Comparison of ENCODE assay signal across 15 mouse cellular contexts in genomic region chr3:66033346-66033745, GRCm38 (mm10).
DNase-seq lines count a peak whose midpoint lies in the region; ATAC-seq lines count a peak whose summit lies in the region.
"Had no signal": no experiment of that assay in that cellular context is flagged by ENCODE, and none has a peak within 500 bp of the region (broad histone marks: within the 10 kb centered on the region; RNA-seq: fewer than 3 reads in every experiment).

No protein-coding gene starts in this region.

- H3K9me3 ChIP-seq in hindbrain, embryonic 16.5 days (ENCODE audit: control insufficient read depth, low read length) = no peaks in the 10 kb centered on the region
- no peaks in the 10 kb centered on the region for H3K9me3 ChIP-seq in hindbrain, embryonic 13.5 days
- H3K9me3 ChIP-seq: forebrain, embryonic 12.5 days; hindbrain, embryonic 15.5 days had no signal

- H3K27me3 ChIP-seq in hindbrain, embryonic 16.5 days (replicated peaks; ENCODE audit: control insufficient read depth, insufficient read depth, low read length) = no peaks in the 10 kb centered on the region
- no peaks in the 10 kb centered on the region for H3K27me3 ChIP-seq in hindbrain, embryonic 13.5 days
- H3K27me3 ChIP-seq: forebrain, embryonic 12.5 days; hindbrain, embryonic 15.5 days had no signal

- H3K36me3 ChIP-seq in hindbrain, embryonic 16.5 days (ENCODE audit: control insufficient read depth, insufficient read depth, low read length) = no peaks in the 10 kb centered on the region
- H3K36me3 ChIP-seq in hindbrain, embryonic 13.5 days = no peaks in the 10 kb centered on the region
- H3K36me3 ChIP-seq: forebrain, embryonic 12.5 days; hindbrain, embryonic 15.5 days had no signal

- H3K4me1 ChIP-seq in hindbrain, embryonic 16.5 days (ENCODE audit: control insufficient read depth, insufficient read depth, low read depth, low read length) = no peaks in the 10 kb centered on the region
- H3K4me1 ChIP-seq in hindbrain, embryonic 13.5 days (replicated peaks) = no peaks in the 10 kb centered on the region
- H3K4me1 ChIP-seq: forebrain, embryonic 12.5 days; hindbrain, embryonic 15.5 days had no signal

- ATAC-seq in hindbrain, embryonic 16.5 days = peak; percentile 42; the same call in 1 of the 2 replicates
- no peak for ATAC-seq in hindbrain, embryonic 13.5 days (ENCODE audit: low FRiP score)

- H3K4me3 ChIP-seq in hindbrain, embryonic 16.5 days (ENCODE audit: low read length) = no peak overlapping the region
- H3K4me3 ChIP-seq in hindbrain, embryonic 13.5 days = no peak overlapping the region
- H3K4me3 ChIP-seq: forebrain, embryonic 12.5 days; hindbrain, embryonic 15.5 days had no signal

- H3K9ac ChIP-seq in hindbrain, embryonic 16.5 days (ENCODE audit: low read depth, low read length) = no peak overlapping the region
- no peak overlapping the region for H3K9ac ChIP-seq in hindbrain, embryonic 13.5 days
- H3K9ac ChIP-seq: forebrain, embryonic 12.5 days; hindbrain, embryonic 15.5 days; liver, embryonic 14.5 days had no signal

- no peak overlapping the region for H3K4me2 ChIP-seq in hindbrain, embryonic 16.5 days (ENCODE audit: low read length)
- no peak overlapping the region for H3K4me2 ChIP-seq in hindbrain, embryonic 13.5 days
- H3K4me2 ChIP-seq: forebrain, embryonic 12.5 days; hindbrain, embryonic 15.5 days had no signal

- peak; percentile 34 for DNase-seq in adrenal gland, postnatal 14 days
- DNase-seq in adrenal gland, adult 18-20 months (ENCODE audit: low spot score in 2 of 2) = no peak
- peak; percentile 19 for DNase-seq in 3134 (ENCODE audit: extremely low read depth, insufficient read length, low spot score)
- DNase-seq in fat pad, adult 2 months (ENCODE audit: extremely low read depth, low read depth, low spot score) = peak; percentile 83
- DNase-seq in right cerebral cortex, postnatal 25 days = no peak
- no peak for DNase-seq in thymus, postnatal 36 days
- DNase-seq: cerebellum, adult 9-10 months; left cerebral cortex, postnatal 4 days; thymus, adult 18-20 months had no signal

- H3K27ac ChIP-seq in hindbrain, embryonic 16.5 days (ENCODE audit: low read depth, low read length) = no peak overlapping the region
- no peak overlapping the region for H3K27ac ChIP-seq in hindbrain, embryonic 13.5 days
- H3K27ac ChIP-seq: forebrain, embryonic 12.5 days; hindbrain, embryonic 15.5 days; kidney, postnatal 0 days; liver, embryonic 14.5 days had no signal

- WGBS in hindbrain, embryonic 16.5 days = 56% methylated on average over 2 of the region's 2 CpGs
- 86% methylated on average over 2 of the region's 2 CpGs for WGBS in hindbrain, embryonic 13.5 days

Comparison
In these comparisons a context has a peak if more than half of its experiments do, and no peak if none do; other contexts are left out.
1. DNase-seq: peak in adrenal gland, postnatal 14 days (single experiment), 3134 (single experiment) and fat pad, adult 2 months (single experiment); none in adrenal gland, adult 18-20 months (0 of 2), right cerebral cortex, postnatal 25 days (single experiment) and thymus, postnatal 36 days (0 of 2).